Mouse (Mus musculus): ENCODE results near the gene Padi2.

DNA sequence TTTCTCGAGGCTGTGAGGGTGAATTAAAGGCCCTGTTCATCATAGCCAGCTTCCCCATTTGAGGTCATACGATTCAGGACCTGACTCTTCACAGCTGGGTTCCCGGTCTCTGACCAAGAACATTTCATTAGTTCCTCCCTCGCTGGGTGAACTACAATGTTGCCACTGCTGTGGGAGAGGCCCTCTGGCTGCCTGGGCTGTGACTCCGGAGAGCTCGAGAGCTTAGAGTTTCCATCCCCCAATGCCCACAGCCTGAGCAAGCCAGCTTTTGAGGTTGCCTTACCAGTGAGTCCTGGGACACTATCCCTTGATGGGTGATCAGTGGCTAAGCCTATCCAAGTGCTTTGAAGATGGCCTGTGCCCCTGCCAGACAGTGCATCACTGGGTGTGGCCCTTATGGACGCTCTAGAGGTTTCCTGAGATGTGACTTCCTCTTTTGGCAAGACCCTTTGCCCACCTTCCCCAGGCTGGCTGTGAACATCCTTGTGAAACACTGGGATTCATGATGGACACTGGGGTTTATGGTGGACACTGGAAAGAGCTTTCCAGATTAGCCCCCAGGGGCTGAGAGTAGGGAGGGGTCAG is 82.7 kb downstream of the Padi2 start:
- no peak for TF ChIP-seq CTCF (IDR thresholded peaks at IDR 0.05; ENCODE audit: borderline replicate concordance, insufficient read depth, low read depth, low read length)
- TF ChIP-seq POLR2A (IDR thresholded peaks at IDR 0.05; ENCODE audit: borderline replicate concordance, insufficient read depth, low read length) = no peak

All from cerebellum, adult 2 months (tissue).